Mouse (Mus musculus) retina, postnatal 1 day (tissue): ENCODE results near the gene Ern1.
"Not testable (repeated sequence)": the region's sequence is repeated elsewhere in the genome, so short reads cannot be mapped to it uniquely, and the experiment has no call there.

Experiments
- DNase-seq: peaks from one replicate; pipeline ENCODE4 v3.0.0-alpha.2; 2012

The Ern1 gene

GRCm38 (mm10) chr11:106429689-106430088 is 58.0 kb downstream of the Ern1 start:
- DNase-seq = no peak

- no peak for DNase-seq
Observed at GRCm38 (mm10) chr11:106428556-106428955, 59.1 kb downstream of the Ern1 start.

DNA sequence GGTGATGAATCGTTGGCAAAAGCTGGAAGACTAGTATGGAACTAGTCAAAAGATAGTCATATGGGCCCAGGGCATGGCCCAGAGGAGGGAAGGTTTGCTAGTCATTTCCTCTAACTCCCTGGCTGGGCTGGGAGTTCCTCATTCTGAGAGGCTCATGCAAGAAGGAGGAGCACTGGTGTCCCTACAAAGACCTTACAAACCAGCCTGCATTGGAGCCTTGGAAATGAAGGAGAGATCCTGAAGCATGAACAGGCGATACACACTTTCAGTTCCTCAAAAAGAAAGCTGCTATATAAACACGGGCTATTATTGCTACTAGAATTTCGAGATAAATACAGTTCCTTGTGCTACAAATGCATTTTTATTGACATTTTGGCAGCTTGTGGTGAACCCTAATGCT is 59.5 kb downstream of the Ern1 start:
- DNase-seq = no peak

- DNase-seq = no peak
Observed at GRCm38 (mm10) chr11:106426447-106426846, 61.2 kb downstream of the Ern1 start.

GRCm38 (mm10) chr11:106425201-106425600 is 62.5 kb downstream of the Ern1 start:
- no peak for DNase-seq

DNA sequence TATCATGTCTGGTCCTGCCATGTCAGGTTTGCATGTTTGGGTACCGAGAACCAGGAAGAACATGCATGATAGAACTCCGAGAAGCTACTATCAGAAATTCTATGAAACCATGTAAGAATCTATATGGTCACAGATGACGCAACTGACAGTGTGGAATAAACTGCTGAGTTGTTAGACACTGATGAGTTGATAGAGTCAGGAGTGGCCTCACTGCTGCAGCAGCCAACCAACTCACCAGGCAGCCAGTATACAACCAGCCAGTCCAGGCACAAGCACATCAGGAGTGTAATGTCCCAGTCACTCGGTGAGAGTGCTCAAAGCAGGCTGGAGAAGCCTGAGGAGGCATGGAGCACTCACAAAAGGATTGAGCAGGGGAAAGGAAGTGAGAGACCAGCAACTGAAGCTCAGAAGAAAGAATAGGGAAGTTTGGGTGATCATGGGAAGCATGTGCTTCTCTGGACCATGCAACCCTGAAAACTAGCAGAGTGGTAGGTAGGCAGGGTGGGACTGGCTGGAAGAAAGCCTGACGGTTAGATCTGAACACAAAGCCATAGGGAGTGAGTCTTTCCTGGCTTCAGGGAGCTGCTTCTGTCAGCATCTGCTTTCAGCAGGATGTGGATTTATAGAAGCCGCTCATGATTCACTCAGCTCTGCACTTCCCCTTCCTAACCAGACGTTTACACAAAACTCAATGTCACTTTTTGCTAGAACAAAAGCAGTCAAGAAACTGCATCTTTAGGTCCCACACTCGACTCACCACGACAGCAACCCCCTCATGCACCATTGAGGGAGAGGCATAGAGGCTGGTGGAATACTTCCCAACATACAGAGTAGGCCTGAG is 68.2 kb downstream of the Ern1 start:
- no peak for DNase-seq

DNA sequence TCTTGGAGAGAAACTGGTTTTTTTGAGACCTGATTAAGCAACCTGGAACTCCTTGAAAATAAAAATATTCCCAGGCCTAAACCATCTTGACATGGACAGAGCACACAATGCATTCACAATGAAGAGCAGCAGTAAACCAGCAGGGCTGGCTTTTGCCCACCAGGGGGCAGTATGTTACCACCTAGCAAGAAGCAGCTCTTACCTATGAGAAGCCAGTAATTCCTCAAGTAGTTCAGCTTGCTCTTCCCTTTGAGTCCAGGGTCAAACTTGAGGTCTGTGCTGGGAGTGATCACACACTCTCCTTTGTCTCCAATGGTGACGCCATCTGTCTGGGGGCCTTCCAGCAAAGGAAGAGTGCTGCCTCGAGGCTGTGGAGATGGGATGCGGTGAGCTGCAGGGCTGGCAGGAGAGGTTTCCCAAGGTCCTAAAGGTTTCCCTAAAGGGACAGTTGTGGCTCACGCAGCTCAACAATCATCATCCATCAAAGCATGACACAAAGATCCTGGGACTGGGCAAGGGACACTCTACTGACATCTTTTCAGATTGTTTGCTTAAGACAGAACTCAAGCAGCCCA is 68.9 kb downstream of the Ern1 start:
- peak; percentile 91 for DNase-seq

- DNase-seq = no peak
Observed at GRCm38 (mm10) chr11:106417860-106418259, 69.8 kb downstream of the Ern1 start.

DNA sequence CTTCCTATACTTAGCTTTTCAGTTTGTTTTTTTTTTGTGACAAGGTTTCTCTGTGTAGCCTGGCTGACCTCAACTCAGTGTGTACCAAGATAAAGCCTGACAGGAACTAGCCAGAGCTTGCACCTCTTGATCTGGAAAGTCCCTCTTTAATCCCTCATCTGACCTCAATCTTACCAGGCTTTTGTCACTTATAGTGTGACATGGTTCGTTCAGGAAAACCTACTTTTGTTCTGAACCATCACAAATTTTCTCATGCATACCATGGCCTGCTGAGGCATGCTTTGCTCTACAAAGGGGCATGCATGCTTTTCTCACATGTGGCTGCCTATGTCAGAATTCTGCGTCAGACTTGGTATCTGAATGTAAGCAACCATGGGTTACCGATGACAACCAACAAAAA is 71.3 kb downstream of the Ern1 start:
- no peak for DNase-seq

GRCm38 (mm10) chr11:106412641-106413360 is 74.9 kb downstream of the Ern1 start:
- DNase-seq = no peak

GRCm38 (mm10) chr11:106411157-106411556 is 76.5 kb downstream of the Ern1 start:
- no peak for DNase-seq

- DNase-seq = no peak
Observed at GRCm38 (mm10) chr11:106410507-106410906, 77.1 kb downstream of the Ern1 start.

DNA sequence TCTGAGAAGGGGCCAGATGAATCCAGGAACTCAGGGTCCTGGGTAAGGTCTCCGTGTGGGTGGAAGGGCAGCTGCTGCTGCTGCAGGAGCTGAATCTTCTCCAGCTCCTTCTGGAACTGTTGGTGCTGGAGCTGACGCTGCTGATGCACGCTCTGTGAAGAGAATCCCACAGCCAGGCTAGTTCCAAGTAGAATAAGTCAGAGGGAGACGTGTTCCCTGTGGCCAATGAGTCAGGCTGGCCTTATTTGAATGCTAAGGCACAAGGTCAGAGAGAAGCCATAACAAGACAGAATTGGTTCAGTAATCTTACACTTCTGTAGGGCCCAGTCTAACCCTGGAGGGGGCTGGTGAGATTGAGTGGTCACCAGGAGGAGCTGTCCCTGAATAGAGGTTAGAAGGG is 77.6 kb downstream of the Ern1 start:
- no peak for DNase-seq

DNA sequence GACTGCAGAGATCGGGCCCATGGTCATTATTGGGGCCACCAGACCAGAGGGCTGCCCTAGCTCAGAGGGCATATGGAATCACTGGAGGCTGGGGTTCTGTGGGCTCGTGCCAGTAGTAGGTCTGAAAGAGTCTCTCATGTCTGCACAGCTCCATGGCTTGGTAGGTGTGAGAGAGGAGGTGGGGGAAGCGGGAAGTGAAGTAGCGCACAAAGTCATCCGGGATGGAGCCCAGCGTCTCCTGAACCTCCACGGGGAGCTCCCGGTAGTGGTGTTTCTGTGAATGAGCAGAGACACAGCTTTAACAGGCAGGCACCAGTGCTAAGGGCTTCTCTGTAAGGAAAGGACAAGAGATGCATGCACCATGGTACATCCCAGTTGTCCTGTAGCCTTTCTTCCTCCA is 89.2 kb downstream of the Ern1 start:
- DNase-seq = no peak

DNA sequence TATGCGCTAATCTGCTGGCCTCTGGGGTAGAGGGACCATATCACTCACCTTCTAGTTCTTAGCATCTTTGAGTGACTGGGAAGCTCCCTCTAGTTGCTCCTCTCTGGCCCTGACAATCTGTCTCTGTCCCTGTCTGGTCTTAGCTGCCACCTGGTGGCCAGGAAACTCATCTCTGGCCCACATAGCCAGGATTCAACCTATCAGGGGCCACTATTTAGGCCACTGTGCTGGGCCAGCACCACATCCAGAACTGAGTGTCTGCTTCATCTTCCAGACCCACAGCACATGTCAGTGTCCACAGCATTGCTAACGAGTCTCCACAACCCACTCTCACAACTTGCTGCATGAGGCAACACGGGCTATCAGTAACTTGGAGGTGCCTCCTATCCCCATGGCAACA is 90.0 kb downstream of the Ern1 start:
- peak; percentile 51 for DNase-seq

DNA sequence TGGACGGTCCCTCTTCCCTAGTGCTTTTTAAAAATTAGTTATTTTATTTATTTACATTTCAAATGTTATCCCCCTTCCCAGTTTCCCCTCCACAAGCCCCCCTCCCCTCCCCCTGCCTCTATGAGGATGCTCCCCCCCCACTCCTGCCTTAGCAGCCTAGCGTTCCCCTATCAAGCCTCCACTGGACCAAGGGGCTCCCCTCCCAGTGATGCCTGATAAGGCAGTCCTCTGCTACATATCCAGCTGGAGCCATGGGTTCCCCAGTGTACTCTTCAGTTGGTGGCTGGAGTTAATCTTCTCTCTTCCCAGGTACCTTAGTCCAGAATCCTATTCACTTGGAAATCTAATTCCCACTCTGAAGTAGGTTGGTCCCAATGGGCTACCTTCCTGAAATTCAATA is 93.6 kb downstream of the Ern1 start:
- DNase-seq = not testable (repeated sequence)

GRCm38 (mm10) chr11:106393331-106393616 is 94.4 kb downstream of the Ern1 start:
- DNase-seq = no peak

- DNase-seq = no peak
Observed at GRCm38 (mm10) chr11:106392597-106393330, 94.9 kb downstream of the Ern1 start.

- peak; percentile 85 for DNase-seq
Observed at GRCm38 (mm10) chr11:106391546-106392188, 96.0 kb downstream of the Ern1 start.

DNA sequence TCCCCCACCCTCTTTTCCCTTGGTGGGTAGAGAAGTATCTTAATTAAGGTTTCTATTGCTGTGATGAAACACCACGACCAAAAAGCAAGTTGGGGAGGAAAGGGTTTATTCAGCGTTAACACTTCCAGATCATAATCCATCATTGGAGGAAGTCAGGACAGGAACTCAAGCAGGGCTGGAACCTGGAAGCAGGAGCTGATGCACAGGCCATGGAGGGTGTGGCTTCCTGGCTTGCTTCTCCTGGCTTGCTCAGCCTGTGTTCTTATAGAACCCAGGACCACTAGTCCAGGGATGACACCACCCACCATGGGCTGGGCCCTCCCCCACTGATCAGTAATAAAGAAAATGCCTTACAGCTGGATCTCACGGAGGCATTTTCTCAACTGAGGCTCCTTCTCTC is 96.9 kb downstream of the Ern1 start:
- DNase-seq = no peak

DNA sequence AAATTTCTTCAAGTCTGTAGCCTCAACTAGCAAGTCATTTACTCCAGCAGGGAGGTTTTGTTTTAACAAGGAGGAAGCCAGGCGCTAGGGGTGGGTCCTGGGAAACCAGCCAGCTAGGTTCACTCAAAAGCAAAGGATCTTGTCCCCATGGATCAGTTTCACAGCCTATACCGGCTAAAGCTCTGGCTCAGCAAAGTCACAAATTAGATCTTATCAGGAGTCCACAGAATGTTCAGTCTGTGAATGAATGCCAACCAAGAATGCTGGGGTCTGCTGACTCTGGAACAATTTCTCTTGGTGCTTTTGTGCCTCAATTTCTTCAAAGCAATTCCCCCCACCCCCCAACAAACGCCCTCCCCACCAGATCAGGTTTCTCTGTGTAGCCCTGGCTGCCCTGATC is 98.0 kb downstream of the Ern1 start:
- no peak for DNase-seq

GRCm38 (mm10) chr11:106387791-106388216 is 99.8 kb downstream of the Ern1 start, which contains the start of gene Icam2:
Gene Icam2 (minus strand): TSS chr11:106388075.
- no peak for DNase-seq

GRCm38 (mm10) chr11:106387020-106387419 is 100.6 kb downstream of the Ern1 start:
- DNase-seq = no peak
